Mouse (Mus musculus) liver, postnatal 0 days (tissue): ENCODE data around the gene Elovl5.

Experiments used
- CTCF ChIP-seq: sonication (generic); IDR thresholded peaks from 2 replicates; pipeline ENCODE4 v1.5.1; 2016; ENCODE audit warnings: antibody characterized with exemption, low read depth
- EP300 ChIP-seq: IDR thresholded peaks from 2 replicates; pipeline ENCODE4 v1.6.1; 2016; ENCODE audit warnings: antibody characterized with exemption, low read depth, mild to moderate bottlenecking

GRCm38 (mm10) chr9:77954496-77954895 is 37.3 kb downstream of the Elovl5 start:
- TF ChIP-seq CTCF (no peak), EP300 (no peak)
